Mouse (Mus musculus) liver, embryonic 16.5 days (tissue): ENCODE measurements around the gene Wdr25. TPM values are rescaled to one million over a fixed set of nuclear protein-coding genes. Genes with fewer than 3 reads are reported as not detected.

Experiments used
- ATAC-seq: fragments of 200-750 bp; cut with Nextera tagmentation; 2 replicates; pipeline ENCODE4 v1.8.0; 2017; ENCODE audit warnings: low read depth, mild to moderate bottlenecking, moderate number of reproducible peaks, moderate library complexity
- H3K27ac ChIP-seq: fragments of 300-500 bp; sonication (generic); 2 replicates; pipeline ENCODE4 v1.5.1; 2014; ENCODE audit warnings: mild to moderate bottlenecking, low read length
- H3K27me3 ChIP-seq: fragments of 300-500 bp; sonication (generic); 2 replicates; pipeline ENCODE4 v1.6.1; 2014; ENCODE audit warnings: low read depth, low read length, mixed read lengths; ENCODE audit not compliant: control insufficient read depth, insufficient read depth
- H3K36me3 ChIP-seq: fragments of 300-500 bp; sonication (generic); 2 replicates; pipeline ENCODE4 v1.6.1; 2014; ENCODE audit warnings: mild to moderate bottlenecking; ENCODE audit not compliant: control insufficient read depth, insufficient read depth
- H3K4me1 ChIP-seq: fragments of 300-500 bp; sonication (generic); 2 replicates; pipeline ENCODE4 v1.6.1; 2014; ENCODE audit warnings: low read depth, low read length, mixed read lengths; ENCODE audit not compliant: control insufficient read depth
- H3K4me2 ChIP-seq: fragments of 300-500 bp; sonication (generic); 2 replicates; pipeline ENCODE4 v1.6.1; 2014; ENCODE audit warnings: low read depth, low read length, mixed read lengths
- H3K4me3 ChIP-seq: fragments of 300-500 bp; sonication (generic); 2 replicates; pipeline ENCODE4 v1.5.1; 2014; ENCODE audit warnings: low read depth, mild to moderate bottlenecking, low read length
- H3K9ac ChIP-seq: fragments of 300-500 bp; sonication (generic); 2 replicates; pipeline ENCODE4 v1.6.1; 2014; ENCODE audit warnings: low read depth, low read length
- H3K9me3 ChIP-seq: fragments of 300-500 bp; sonication (generic); replicated peaks from 2 replicates; pipeline ENCODE4 v1.6.1; 2016; ENCODE audit warnings: low read length; ENCODE audit not compliant: control insufficient read depth
- WGBS: fragments of 180-500 bp; shearing (Covaris S2); extraction: QIAGEN DNeasy Blood & Tissue Kit; methylation state at CpG from one replicate; pipeline ENCODE4 v1.1.7; 2014; ENCODE audit not compliant: insufficient replicate concordance; 5-methylcytosine and 5-hydroxymethylcytosine counted together
- polyA plus RNA-seq: library from polyadenylated mRNA; unstranded; fragments of >200 nt; fragmentation: Nextera tagmentation; extraction: Ambion mirVana; gene quantifications from 2 replicates; pipeline ENCODE4 v1.2.1, GENCODE M21; 2015

The Wdr25 gene
- polyA plus RNA-seq, 1 experiment from 2014 or later, result 1.3 TPM

GRCm38 (mm10) chr12:108979977-108980376, 86.5 kb downstream of the Wdr25 start:
- H3K9ac ChIP-seq, result no peak overlapping the region
- H3K4me2 ChIP-seq, result no peak overlapping the region
- H3K9me3 ChIP-seq, result no peaks in the 10 kb centered on the region
- H3K36me3 ChIP-seq, result no peaks in the 10 kb centered on the region
- no peaks in the 10 kb centered on the region for H3K4me1 ChIP-seq
- no peak overlapping the region for H3K4me3 ChIP-seq
- no peak for ATAC-seq
- H3K27me3 ChIP-seq, result no peaks in the 10 kb centered on the region
- 45% methylated on average over 10 of the region's 10 CpGs for WGBS
- no peak overlapping the region for H3K27ac ChIP-seq

GRCm38 (mm10) chr12:108981941-108982683, 88.7 kb downstream of the Wdr25 start:
- 75% methylated on average over 14 of the region's 14 CpGs for WGBS
- Histone ChIP-seq H3K4me2 (no peak overlapping the region), H3K27ac (no peak overlapping the region), H3K36me3 (no peaks in the 10 kb centered on the region), H3K27me3 (no peaks in the 10 kb centered on the region), H3K4me3 (no peak overlapping the region), H3K9me3 (no peaks in the 10 kb centered on the region), H3K9ac (no peak overlapping the region), H3K4me1 (no peaks in the 10 kb centered on the region)
- no peak for ATAC-seq

GRCm38 (mm10) chr12:108982684-108982960, 89.2 kb downstream of the Wdr25 start:
- ATAC-seq, result no peak
- WGBS, result 67% methylated on average over 6 of the region's 6 CpGs
- Histone ChIP-seq H3K27ac (no peak overlapping the region), H3K4me1 (no peaks in the 10 kb centered on the region), H3K9ac (no peak overlapping the region), H3K4me3 (no peak overlapping the region), H3K27me3 (no peaks in the 10 kb centered on the region), H3K36me3 (no peaks in the 10 kb centered on the region), H3K4me2 (no peak overlapping the region), H3K9me3 (no peaks in the 10 kb centered on the region)

- WGBS, result 43% methylated on average over 6 of the region's 6 CpGs
- Histone ChIP-seq H3K4me1 (no peaks in the 10 kb centered on the region), H3K4me3 (no peak overlapping the region), H3K9me3 (no peaks in the 10 kb centered on the region), H3K4me2 (no peak overlapping the region), H3K36me3 (no peaks in the 10 kb centered on the region), H3K27ac (no peak overlapping the region), H3K27me3 (no peaks in the 10 kb centered on the region), H3K9ac (no peak overlapping the region)
- no peak for ATAC-seq
Observed at GRCm38 (mm10) chr12:108983496-108983895, 90.1 kb downstream of the Wdr25 start.

- H3K9ac ChIP-seq, result no peak overlapping the region
- no peak overlapping the region for H3K4me2 ChIP-seq
- ATAC-seq, result no peak
- H3K36me3 ChIP-seq, result no peaks in the 10 kb centered on the region
- no peaks in the 10 kb centered on the region for H3K27me3 ChIP-seq
- H3K27ac ChIP-seq, result no peak overlapping the region
- H3K4me3 ChIP-seq, result no peak overlapping the region
- H3K4me1 ChIP-seq, result no peaks in the 10 kb centered on the region
- H3K9me3 ChIP-seq, result no peaks in the 10 kb centered on the region
- WGBS, result 68% methylated on average over 8 of the region's 8 CpGs
Observed at GRCm38 (mm10) chr12:108984471-108984870, 91.0 kb downstream of the Wdr25 start.

- no peak overlapping the region for H3K27ac ChIP-seq
- 64% methylated on average over 6 of the region's 6 CpGs for WGBS
- no peaks in the 10 kb centered on the region for H3K27me3 ChIP-seq
- ATAC-seq, result no peak
- H3K9me3 ChIP-seq, result no peaks in the 10 kb centered on the region
- no peaks in the 10 kb centered on the region for H3K4me1 ChIP-seq
- H3K9ac ChIP-seq, result no peak overlapping the region
- no peak overlapping the region for H3K4me2 ChIP-seq
- no peak overlapping the region for H3K4me3 ChIP-seq
- H3K36me3 ChIP-seq, result no peaks in the 10 kb centered on the region
Observed at GRCm38 (mm10) chr12:108985025-108985424, 91.6 kb downstream of the Wdr25 start.

- Histone ChIP-seq H3K9me3 (no peaks in the 10 kb centered on the region), H3K4me2 (no peak overlapping the region), H3K27me3 (no peaks in the 10 kb centered on the region), H3K36me3 (no peaks in the 10 kb centered on the region), H3K4me3 (no peak overlapping the region), H3K9ac (no peak overlapping the region), H3K27ac (no peak overlapping the region), H3K4me1 (no peaks in the 10 kb centered on the region)
- 82% methylated on average over 9 of the region's 9 CpGs for WGBS
- ATAC-seq, result no peak
Observed at GRCm38 (mm10) chr12:108987448-108987847, 94.0 kb downstream of the Wdr25 start.

GRCm38 (mm10) chr12:108990425-108990824, 97.0 kb downstream of the Wdr25 start:
- 17% methylated on average over 9 of the region's 9 CpGs for WGBS
- Histone ChIP-seq H3K4me3 (no peak overlapping the region), H3K27me3 (no peaks in the 10 kb centered on the region), H3K9me3 (no peaks in the 10 kb centered on the region), H3K36me3 (no peaks in the 10 kb centered on the region), H3K4me2 (0 out of 2 replicates have a peak overlapping the region, but pooled peaks have one; percentile 11), H3K9ac (no peak overlapping the region), H3K27ac (no peak overlapping the region), H3K4me1 (no peaks in the 10 kb centered on the region)
- peak; percentile 16; the same call in 1 of the 2 replicates for ATAC-seq

GRCm38 (mm10) chr12:108993046-108993445, 99.6 kb downstream of the Wdr25 start:
- Histone ChIP-seq H3K4me2 (no peak overlapping the region), H3K4me3 (no peak overlapping the region), H3K4me1 (no peaks in the 10 kb centered on the region), H3K27ac (no peak overlapping the region), H3K9me3 (no peaks in the 10 kb centered on the region), H3K27me3 (no peaks in the 10 kb centered on the region), H3K9ac (no peak overlapping the region), H3K36me3 (no peaks in the 10 kb centered on the region)
- ATAC-seq, result no peak
- 50% methylated on average over 2 of the region's 2 CpGs for WGBS
